ENCODE assay signal across 9 mouse cellular contexts in genomic region chr11:90031076-90031475, GRCm38 (mm10). TPM values are rescaled to one million over a fixed set of nuclear protein-coding genes. Genes with fewer than 3 reads are reported as not detected.
DNase-seq lines count a peak whose midpoint lies in the region; ATAC-seq lines count a peak whose summit lies in the region.
"Had no signal": no experiment of that assay in that cellular context is flagged by ENCODE, and none has a peak within 500 bp of the region (broad histone marks: within the 10 kb centered on the region; RNA-seq: fewer than 3 reads in every experiment).

No protein-coding gene starts in this region.

- peak overlapping the region; percentile 53 for H3K4me3 ChIP-seq in heart, embryonic 13.5 days
- H3K4me3 ChIP-seq in embryonic facial prominence, embryonic 10.5 days, result peak overlapping the region; percentile 54
- H3K4me3 ChIP-seq in hindbrain, embryonic 16.5 days (ENCODE audit: low read length), result peak overlapping the region; percentile 33
- peak overlapping the region; percentile 29 for H3K4me3 ChIP-seq in midbrain, embryonic 15.5 days

- no peak for DNase-seq in heart, postnatal 14 days
- DNase-seq in embryonic facial prominence, embryonic 10.5 days (ENCODE audit: low spot score), result no peak
- no peak for DNase-seq in adipocyte (ENCODE audit: low spot score)
- no peak for DNase-seq in frontal cortex, postnatal 10 days (ENCODE audit: low spot score in 2 of 2)
- DNase-seq in left cerebral cortex, postnatal 25 days (ENCODE audit: low spot score in 2 of 2), result no peak

- no peak overlapping the region for H3K27ac ChIP-seq in heart, embryonic 13.5 days (replicated peaks)
- peak overlapping the region; percentile 26; the same call in 1 of the 2 replicates for H3K27ac ChIP-seq in embryonic facial prominence, embryonic 10.5 days (replicated peaks)
- no peak overlapping the region for H3K27ac ChIP-seq in hindbrain, embryonic 16.5 days (ENCODE audit: low read depth, low read length)
- H3K27ac ChIP-seq in midbrain, embryonic 15.5 days, result no peak overlapping the region; the same call in 1 of the 2 replicates

- H3K4me1 ChIP-seq in heart, embryonic 13.5 days, result peaks cover 32% of the 10 kb centered on the region
- peaks cover 52% of the 10 kb centered on the region for H3K4me1 ChIP-seq in embryonic facial prominence, embryonic 10.5 days
- peaks cover 9% of the 10 kb centered on the region for H3K4me1 ChIP-seq in hindbrain, embryonic 16.5 days (ENCODE audit: control insufficient read depth, insufficient read depth, low read depth, low read length)
- peaks cover 19% of the 10 kb centered on the region for H3K4me1 ChIP-seq in midbrain, embryonic 15.5 days

- intact Hi-C loops in heart, postnatal 14 days (cut with DNase I), result no loop called here
- intact Hi-C loops in left cerebral cortex, postnatal 25 days (cut with DNase I), result no loop called here

- peak overlapping the region; percentile 73 for H3K4me2 ChIP-seq in heart, embryonic 13.5 days
- peak overlapping the region; percentile 52 for H3K4me2 ChIP-seq in hindbrain, embryonic 16.5 days (ENCODE audit: low read length)
- peak overlapping the region; percentile 48 for H3K4me2 ChIP-seq in midbrain, embryonic 15.5 days

- H3K27me3 ChIP-seq in heart, embryonic 13.5 days (replicated peaks), result peaks cover 33% of the 10 kb centered on the region
- H3K27me3 ChIP-seq in embryonic facial prominence, embryonic 10.5 days (replicated peaks; ENCODE audit: low read depth, poor library complexity, severe bottlenecking), result peaks cover 31% of the 10 kb centered on the region
- peaks cover 10% of the 10 kb centered on the region for H3K27me3 ChIP-seq in hindbrain, embryonic 16.5 days (replicated peaks; ENCODE audit: control insufficient read depth, insufficient read depth, low read length)
- H3K27me3 ChIP-seq in midbrain, embryonic 15.5 days (replicated peaks), result peaks cover 21% of the 10 kb centered on the region

- no peak for ATAC-seq in heart, embryonic 13.5 days (ENCODE audit: extremely low read depth, insufficient number of reproducible peaks, low FRiP score, low TSS enrichment)
- ATAC-seq in hindbrain, embryonic 16.5 days, result no peak
- no peak for ATAC-seq in midbrain, embryonic 15.5 days (replicated peaks)

- peak overlapping the region; percentile 76 for H3K9ac ChIP-seq in heart, embryonic 13.5 days
- 0 out of 2 replicates have a peak overlapping the region, but pooled peaks have one; percentile 5 for H3K9ac ChIP-seq in hindbrain, embryonic 16.5 days (ENCODE audit: low read depth, low read length)
- no peak overlapping the region for H3K9ac ChIP-seq in midbrain, embryonic 15.5 days

- 35% methylated on average over 7 of the region's 7 CpGs for WGBS in heart, embryonic 13.5 days
- 21% methylated on average over 7 of the region's 7 CpGs for WGBS in embryonic facial prominence, embryonic 10.5 days
- 37% methylated on average over 7 of the region's 7 CpGs for WGBS in hindbrain, embryonic 16.5 days
- WGBS in midbrain, embryonic 15.5 days, result 33% methylated on average over 7 of the region's 7 CpGs

- H3K9me3 ChIP-seq in heart, embryonic 13.5 days, result no peaks in the 10 kb centered on the region
- H3K9me3 ChIP-seq in embryonic facial prominence, embryonic 10.5 days, result no peaks in the 10 kb centered on the region
- no peaks in the 10 kb centered on the region for H3K9me3 ChIP-seq in hindbrain, embryonic 16.5 days (ENCODE audit: control insufficient read depth, low read length)
- H3K9me3 ChIP-seq in midbrain, embryonic 15.5 days, result no peaks in the 10 kb centered on the region

- peaks cover 8% of the 10 kb centered on the region for H3K36me3 ChIP-seq in heart, embryonic 13.5 days
- H3K36me3 ChIP-seq in embryonic facial prominence, embryonic 10.5 days (replicated peaks), result no peaks in the 10 kb centered on the region; the same call in 1 of the 2 replicates
- no peaks in the 10 kb centered on the region for H3K36me3 ChIP-seq in hindbrain, embryonic 16.5 days (ENCODE audit: control insufficient read depth, insufficient read depth, low read length)
- no peaks in the 10 kb centered on the region for H3K36me3 ChIP-seq in midbrain, embryonic 15.5 days (replicated peaks)

RNA-seq across cellular contexts. Expression of gene Tmem100, which starts 0.9 kb away (rescaled TPM):
- 11.4 and 12.3 TPM in 2 replicates for polyA plus RNA-seq in heart, embryonic 13.5 days (2015; fragmentation: Nextera tagmentation; extraction: Ambion mirVana)
- total RNA-seq in heart, postnatal 14 days (2021), result 10 to 100 TPM; 28.2 to 32.1 TPM
- 7.0 and 7.7 TPM in 2 replicates for polyA plus RNA-seq in embryonic facial prominence, embryonic 10.5 days (2016; fragmentation: Nextera tagmentation; extraction: Ambion mirVana)
- polyA plus RNA-seq in hindbrain, embryonic 16.5 days (2015; fragmentation: Nextera tagmentation; extraction: Ambion mirVana), result 15.0 and 19.4 TPM in 2 replicates
- polyA plus RNA-seq in midbrain, embryonic 15.5 days (2015; fragmentation: Nextera tagmentation; extraction: Ambion mirVana), result 7.8 and 8.8 TPM in 2 replicates
- total RNA-seq in left cerebral cortex, postnatal 25 days (2021), result 10 to 100 TPM; 19.2 to 19.7 TPM
- polyA plus RNA-seq: liver, adult 2 months had no signal

RNA-seq across cellular contexts. Expression of gene Pctp, which starts 28.4 kb away (rescaled TPM):
- 11.3 and 12.9 TPM in 2 replicates for polyA plus RNA-seq in heart, embryonic 13.5 days (2015; fragmentation: Nextera tagmentation; extraction: Ambion mirVana)
- 1 to 10 TPM; 4.0 to 4.1 TPM for total RNA-seq in heart, postnatal 14 days (2021)
- 16.9 and 19.4 TPM in 2 replicates for polyA plus RNA-seq in embryonic facial prominence, embryonic 10.5 days (2016; fragmentation: Nextera tagmentation; extraction: Ambion mirVana)
- 0.78 and 1.5 TPM in 2 replicates for polyA plus RNA-seq in hindbrain, embryonic 16.5 days (2015; fragmentation: Nextera tagmentation; extraction: Ambion mirVana)
- polyA plus RNA-seq in midbrain, embryonic 15.5 days (2015; fragmentation: Nextera tagmentation; extraction: Ambion mirVana), result 1.4 and 1.7 TPM in 2 replicates
- 1 to 10 TPM in 1 of 2 experiments, under 1 TPM in 1; 0.94 to 1.1 TPM for total RNA-seq in left cerebral cortex, postnatal 25 days (2021)
